Mouse (Mus musculus) heart, adult 2 months (tissue): Measurements from ENCODE around the gene Thap3.

ENCODE experiments used
- CTCF ChIP-seq: fragments of 200-600 bp; IDR thresholded peaks from 2 replicates; pipeline ENCODE4 v1.8.1; 2022; ENCODE audit warnings: antibody characterized with exemption, mild to moderate bottlenecking, moderate library complexity
- POLR2A ChIP-seq: fragments of 200-500 bp; IDR thresholded peaks from 2 replicates; pipeline ENCODE4 v1.6.1; 2011; ENCODE audit warnings: mild to moderate bottlenecking, low read depth, low read length, control low read depth; ENCODE audit not compliant: insufficient read depth

GRCm38 (mm10) chr4:152038225-152038984 lies 49.6 kb upstream of the Thap3 start, which contains the start of gene Tas1r1:
- no peak for TF ChIP-seq CTCF
- TF ChIP-seq POLR2A: no peak
